Mouse (Mus musculus) embryonic fibroblast, embryonic 13.5 days (primary cell): ENCODE data around the gene Klk1b3. TPM values are rescaled to one million over a fixed set of nuclear protein-coding genes. Genes with fewer than 3 reads are reported as not detected.
"Not testable (repeated sequence)": the region's sequence is repeated elsewhere in the genome, so short reads cannot be mapped to it uniquely, and the experiment has no call there.

Experiments used
- H3K27ac ChIP-seq: 2 replicates; pipeline ENCODE4 v1.5.1; 2012; ENCODE audit warnings: low read length, control low read depth, inconsistent platforms; ENCODE audit not compliant: insufficient read depth
- H3K4me1 ChIP-seq: 2 replicates; pipeline ENCODE4 v1.6.1; 2011; ENCODE audit warnings: low read length; ENCODE audit not compliant: control insufficient read depth, insufficient read depth
- H3K4me3 ChIP-seq: 2 replicates; pipeline ENCODE4 v1.5.1; 2011; ENCODE audit warnings: mild to moderate bottlenecking, control low read depth, low read length; ENCODE audit not compliant: insufficient read depth
- CTCF ChIP-seq: IDR thresholded peaks from 2 replicates; pipeline ENCODE4 v1.5.1; 2011; ENCODE audit warnings: mild to moderate bottlenecking, control low read depth, low read length, moderate library complexity, borderline replicate concordance; ENCODE audit not compliant: insufficient read depth
- POLR2A ChIP-seq: IDR thresholded peaks from 2 replicates; pipeline ENCODE4 v1.6.1; 2011; ENCODE audit warnings: low read depth, mild to moderate bottlenecking, control low read depth, low read length, moderate library complexity
- polyA plus RNA-seq: library from polyadenylated mRNA; stranded (reverse); fragments of >200 nt; gene quantifications from 2 replicates; pipeline ENCODE4 v1.2.4, GENCODE M21; 2011; ENCODE audit warnings: low read depth; ENCODE audit not compliant: missing spikeins, insufficient read length

Klk1b3 gene
- polyA plus RNA-seq, 1 experiment, result not detected

DNA sequence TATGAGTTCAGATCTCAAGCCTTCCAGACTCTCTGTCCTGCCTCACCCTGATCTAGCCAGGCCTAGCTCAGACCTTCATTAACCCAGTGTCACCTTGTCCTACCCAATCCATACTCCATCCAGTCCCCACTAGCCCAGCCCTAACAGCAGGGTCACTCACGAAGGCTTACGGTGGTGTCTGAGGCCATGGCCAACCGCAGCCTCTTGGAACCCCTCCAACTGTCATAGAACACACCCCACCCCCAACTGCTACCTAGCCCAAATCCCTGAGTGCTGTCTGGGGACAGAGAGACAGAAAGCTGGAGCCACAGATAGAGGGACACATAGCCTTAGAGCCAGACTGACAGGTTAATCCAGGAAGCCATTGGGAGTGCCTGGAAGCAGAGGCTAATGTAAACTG is 37.9 kb downstream of the Klk1b3 start, which contains the start of gene Gm36864:
Gene Gm36864, plus strand, starts transcription at position 269 of the 400 bp plus-strand sequence.
- H3K4me3 ChIP-seq, result no peak within 1 kb of the TSS
- no peaks in the 10 kb centered on the region for H3K4me1 ChIP-seq
- TF ChIP-seq POLR2A (no peak), CTCF (no peak)

DNA sequence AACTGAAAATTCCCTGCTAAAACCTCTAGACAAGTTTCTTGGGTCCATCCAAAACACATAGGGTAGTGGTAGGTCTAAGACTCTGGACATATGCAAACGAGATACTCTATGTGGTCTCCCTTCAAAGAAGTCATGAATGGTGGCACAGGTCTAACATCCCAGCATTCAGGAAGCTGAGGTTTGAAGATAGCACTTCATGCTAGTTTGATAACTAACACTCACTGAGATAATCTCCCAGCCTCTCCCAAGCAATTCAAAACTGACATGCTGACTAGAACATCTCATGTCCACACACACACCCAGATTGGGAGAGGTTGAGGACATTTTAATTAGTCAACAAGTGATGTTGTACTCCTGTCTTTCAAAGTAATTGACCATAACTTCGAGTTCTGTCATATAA is 41.9 kb downstream of the Klk1b3 start:
- no peaks in the 10 kb centered on the region for H3K4me1 ChIP-seq
- no peak for TF ChIP-seq POLR2A
- TF ChIP-seq CTCF, result no peak
- H3K27ac ChIP-seq, result no peak overlapping the region
- no peak overlapping the region for H3K4me3 ChIP-seq

More for the DNA sequence above, 37.9 kb downstream of the Klk1b3 start, which contains the start of gene Gm36864:
- no peak within 1 kb of the TSS for H3K27ac ChIP-seq

DNA sequence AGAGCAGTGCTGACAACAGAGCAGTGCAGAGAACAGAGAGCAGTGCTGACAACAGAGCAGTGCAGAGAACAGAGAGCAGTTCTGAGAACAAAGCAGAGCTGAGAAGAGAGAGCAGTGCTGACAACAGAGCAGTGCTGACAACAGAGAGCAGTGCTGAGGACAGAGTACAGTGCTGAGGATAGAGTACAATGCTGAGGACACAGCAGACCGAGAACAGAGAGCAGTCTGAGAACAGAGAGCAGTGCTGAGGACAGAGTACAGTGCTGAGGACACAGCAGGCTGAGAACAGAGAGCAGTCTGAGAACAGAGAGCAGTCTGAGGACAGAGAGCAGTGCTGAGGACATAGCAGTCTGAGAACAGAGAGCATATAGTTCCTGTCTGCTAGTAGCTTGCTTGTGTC is 42.7 kb downstream of the Klk1b3 start:
- H3K4me1 ChIP-seq, result no peaks in the 10 kb centered on the region
- no peak for TF ChIP-seq CTCF
- no peak for TF ChIP-seq POLR2A
- no peak overlapping the region for H3K4me3 ChIP-seq
- no peak overlapping the region for H3K27ac ChIP-seq

DNA sequence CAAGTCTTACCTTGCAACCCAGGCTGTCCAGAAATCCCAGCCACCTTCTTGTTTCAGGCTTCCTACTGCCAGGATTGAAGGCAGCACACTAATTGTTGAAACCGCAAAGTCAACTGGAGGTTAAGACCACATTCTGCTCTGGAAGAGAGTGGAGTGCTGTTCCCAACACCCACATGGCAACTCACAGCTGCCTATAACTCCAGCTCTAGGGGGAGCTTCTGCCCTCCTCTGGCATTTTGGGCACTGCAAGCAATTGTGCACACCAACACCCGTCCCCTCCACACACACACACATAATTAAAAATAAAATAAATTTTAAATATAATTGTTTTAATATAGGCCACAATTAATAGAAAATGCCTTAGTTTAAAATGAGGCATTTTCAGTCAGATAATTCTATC is 43.2 kb downstream of the Klk1b3 start:
- Histone ChIP-seq H3K27ac (no peak overlapping the region), H3K4me3 (no peak overlapping the region), H3K4me1 (no peaks in the 10 kb centered on the region)
- TF ChIP-seq POLR2A, result no peak
- no peak for TF ChIP-seq CTCF

DNA sequence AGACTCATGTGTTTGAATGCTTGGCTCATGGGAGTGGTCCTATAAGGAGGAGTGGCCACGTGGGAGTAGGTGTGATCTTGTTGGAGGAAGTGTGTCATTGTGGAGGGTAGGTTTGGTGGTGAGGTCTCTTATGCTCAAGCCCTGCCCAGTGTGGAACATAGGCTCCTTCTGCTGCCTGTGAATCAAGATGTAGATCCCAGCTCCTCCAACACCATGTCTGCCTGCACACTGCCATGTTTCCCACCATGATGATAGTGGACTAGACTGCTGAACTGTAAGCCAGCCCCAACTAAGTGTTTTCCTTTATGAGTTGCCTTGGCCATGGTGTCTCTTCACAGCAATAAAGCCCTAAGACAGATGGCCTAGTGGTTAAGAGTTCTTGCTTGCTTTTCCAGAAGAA is 46.1 kb downstream of the Klk1b3 start:
- Histone ChIP-seq H3K4me1 (no peaks in the 10 kb centered on the region), H3K4me3 (no peak overlapping the region), H3K27ac (no peak overlapping the region)
- TF ChIP-seq POLR2A (peak; percentile 52), CTCF (no peak)

DNA sequence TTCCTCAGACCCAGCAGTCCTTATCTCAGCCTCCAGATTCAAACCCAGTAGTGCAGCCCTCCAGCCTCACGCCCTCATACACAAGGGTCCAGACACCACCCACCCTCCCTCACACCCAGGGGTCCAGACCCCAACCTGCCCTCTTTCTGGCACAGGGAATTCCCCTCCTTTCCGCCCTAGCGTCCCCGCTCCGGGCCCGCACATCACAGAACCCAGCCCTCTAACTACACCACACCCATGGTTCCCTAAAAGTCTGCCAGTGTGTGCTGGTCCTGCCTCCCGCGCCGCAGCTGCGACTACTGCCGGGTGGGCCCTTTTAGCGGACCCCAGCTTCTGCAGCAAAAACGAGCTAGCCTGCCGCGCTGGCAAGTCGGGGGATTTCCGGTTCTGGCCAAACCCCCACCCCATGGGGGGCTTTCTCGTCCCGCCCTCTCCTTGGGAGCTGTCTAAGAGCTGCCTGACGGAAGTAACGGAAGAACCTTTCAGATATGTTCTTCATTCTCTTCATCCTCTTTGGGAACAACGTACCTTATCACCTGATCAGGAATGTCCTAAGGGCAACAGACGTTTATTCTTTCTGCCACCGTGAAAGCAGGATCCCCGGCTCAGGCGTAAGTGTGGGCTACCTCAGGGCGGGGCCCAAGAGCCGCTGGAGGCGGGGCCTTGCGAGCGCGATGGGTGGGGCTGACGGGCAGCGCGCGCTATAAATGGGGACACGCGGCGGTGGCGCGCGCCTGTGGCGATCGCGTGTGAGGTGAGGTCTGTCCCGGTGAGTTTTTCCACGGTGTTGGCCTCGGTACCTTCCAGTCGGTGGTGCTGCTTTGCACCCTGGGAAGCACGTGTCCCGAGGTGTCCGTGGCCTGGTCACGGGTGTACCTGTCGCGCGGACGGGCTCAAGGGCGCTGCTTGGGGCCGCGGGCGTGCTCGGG is 48.3 kb downstream of the Klk1b3 start, which contains the start of the genes 1700028J19Rik and 2410002F23Rik:
Gene 1700028J19Rik, minus strand, starts transcription at position 641 of the 929 bp plus-strand sequence.
Gene 2410002F23Rik, plus strand, starts transcription at position 668 of the 929 bp plus-strand sequence.
- H3K27ac ChIP-seq, result peak within 1 kb of the TSS; percentile 74
- TF ChIP-seq POLR2A (peak; percentile 100), CTCF (no peak)
- no peaks in the 10 kb centered on the region for H3K4me1 ChIP-seq
- H3K4me3 ChIP-seq, result peak within 1 kb of the TSS; percentile 89

DNA sequence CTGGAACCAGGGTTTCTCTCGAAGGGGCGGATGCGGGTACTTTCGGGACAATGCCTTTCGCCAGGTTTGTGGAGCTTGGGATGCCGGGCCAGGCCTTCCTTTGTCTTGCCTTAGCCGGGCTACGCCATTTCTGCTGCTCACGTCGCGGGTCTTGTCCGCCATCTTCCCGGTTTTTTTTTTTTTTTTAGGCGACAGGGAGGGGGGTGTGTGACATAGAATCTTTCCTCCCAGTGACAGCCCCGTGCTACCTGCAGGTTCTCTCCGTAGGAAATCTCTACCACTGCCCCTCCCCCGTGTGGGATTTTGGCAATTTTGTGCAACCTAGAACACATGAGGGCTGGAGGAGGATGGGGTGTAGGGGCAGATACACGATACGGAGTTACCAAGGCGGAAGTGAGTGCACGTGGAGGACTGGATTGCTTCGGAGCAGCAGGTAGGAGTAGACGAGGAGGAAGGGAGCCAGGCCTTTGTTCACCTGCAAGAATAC is 49.0 kb downstream of the Klk1b3 start:
- H3K4me3 ChIP-seq, result peak overlapping the region; percentile 89
- no peak for TF ChIP-seq CTCF
- TF ChIP-seq POLR2A, result no peak
- no peaks in the 10 kb centered on the region for H3K4me1 ChIP-seq
- H3K27ac ChIP-seq, result peak overlapping the region; percentile 39; the same call in 1 of the 2 replicates

DNA sequence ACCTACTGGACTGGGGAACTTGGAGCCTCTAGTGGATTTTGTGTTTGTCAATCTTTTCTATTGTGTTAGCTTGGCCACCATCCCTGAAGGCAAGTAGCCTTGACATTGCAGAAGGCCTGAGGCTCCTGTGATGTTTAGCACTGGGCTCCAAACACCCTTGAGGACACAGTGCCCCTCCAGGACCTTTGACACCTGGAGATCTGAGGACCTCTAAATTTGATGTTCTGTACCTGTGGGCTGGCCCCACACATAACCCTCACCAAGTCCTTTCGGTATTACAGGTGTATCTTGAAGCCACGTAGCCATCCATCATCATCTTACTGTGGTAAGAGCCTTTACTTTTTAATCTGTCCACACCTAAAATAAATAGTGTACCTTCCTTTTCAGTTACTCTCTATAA is 50.0 kb downstream of the Klk1b3 start:
- Histone ChIP-seq H3K4me1 (no peaks in the 10 kb centered on the region), H3K27ac (no peak overlapping the region), H3K4me3 (peak overlapping the region; percentile 89)
- TF ChIP-seq POLR2A, result no peak

DNA sequence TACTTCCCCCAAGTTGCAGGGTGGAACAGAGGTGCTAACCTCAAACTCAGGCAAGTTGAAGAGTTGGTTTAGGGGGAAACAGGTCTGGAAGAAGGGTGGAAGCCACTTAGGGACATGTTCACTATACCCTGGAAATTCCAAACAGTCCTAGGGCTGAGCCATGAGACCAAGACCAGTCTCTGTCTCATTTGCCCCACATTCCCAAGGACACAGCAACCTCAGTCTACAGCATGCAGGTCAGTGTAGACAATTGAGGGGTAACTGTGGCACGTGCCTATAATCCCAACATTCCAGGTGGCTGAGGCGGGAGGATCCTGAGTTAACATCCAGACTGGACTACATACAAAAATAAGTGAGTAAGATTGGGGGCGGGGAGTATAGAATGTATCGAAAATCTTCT is 51.3 kb downstream of the Klk1b3 start:
- Histone ChIP-seq H3K4me3 (no peak overlapping the region), H3K27ac (no peak overlapping the region), H3K4me1 (no peaks in the 10 kb centered on the region)
- no peak for TF ChIP-seq CTCF
- TF ChIP-seq POLR2A, result no peak

DNA sequence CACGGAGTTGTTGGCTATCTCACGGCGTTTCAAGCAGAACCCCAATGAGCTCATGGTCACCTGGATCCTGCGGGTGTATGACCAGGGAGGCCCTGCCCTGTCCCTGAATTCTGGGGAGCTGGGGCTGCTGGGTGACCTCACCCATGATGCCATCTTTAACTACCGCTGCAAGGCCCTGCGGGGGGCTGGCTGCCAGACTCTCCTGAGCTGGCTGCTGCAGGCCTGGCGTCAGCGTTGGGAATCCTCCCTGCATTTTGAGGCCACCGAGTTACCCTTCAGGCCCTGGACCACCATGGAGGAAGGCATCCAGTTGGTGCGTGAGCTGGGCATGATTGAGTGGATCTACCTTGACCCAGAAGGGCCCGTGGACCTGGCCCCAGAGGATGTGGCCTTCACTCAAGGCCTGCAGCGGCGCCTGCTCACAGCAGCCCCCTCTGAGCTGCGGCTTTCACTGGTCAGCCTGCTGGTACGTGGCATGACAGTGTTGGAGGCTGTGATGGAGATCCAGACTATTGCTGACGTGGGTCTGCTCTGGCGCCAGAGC is 52.8 kb downstream of the Klk1b3 start:
- not testable (repeated sequence) for H3K27ac ChIP-seq, H3K4me1 ChIP-seq, H3K4me3 ChIP-seq

Other genes with a start within 250 kb of the Klk1b3 start
- gene Klk1b8, start 247.5 kb upstream of the Klk1b3 start, polyA plus RNA-seq, result not detected in 2 replicates
- not detected in 2 replicates for gene Klk1b1, start 231.4 kb upstream of the Klk1b3 start, polyA plus RNA-seq
- not detected in 2 replicates for gene Klk1b9, start 222.1 kb upstream of the Klk1b3 start, polyA plus RNA-seq
- not detected in 2 replicates for gene Klk1b11, start 202.3 kb upstream of the Klk1b3 start, polyA plus RNA-seq
- not detected in 2 replicates for gene Klk1b26, start 186.0 kb upstream of the Klk1b3 start, polyA plus RNA-seq
- not detected in 2 replicates for gene Klk1b27, start 145.9 kb upstream of the Klk1b3 start, polyA plus RNA-seq
- not detected in 2 replicates for gene Klk1b21, start 95.9 kb upstream of the Klk1b3 start, polyA plus RNA-seq
- gene Klk1b22, start 85.5 kb upstream of the Klk1b3 start, polyA plus RNA-seq, result not detected in 2 replicates
- gene Klk1b16, start 61.4 kb upstream of the Klk1b3 start, polyA plus RNA-seq, result not detected in 2 replicates
- not detected in 2 replicates for gene Klk1b24, start 10.0 kb upstream of the Klk1b3 start, polyA plus RNA-seq
- gene Klk1b4, start 9.2 kb downstream of the Klk1b3 start, polyA plus RNA-seq, result not detected in 2 replicates
- not detected in 2 replicates for gene Klk1b5, start 17.8 kb downstream of the Klk1b3 start, polyA plus RNA-seq
- not detected in 2 replicates for gene Klk1, start 27.2 kb downstream of the Klk1b3 start, polyA plus RNA-seq
- gene Gm36864, start 38.0 kb downstream of the Klk1b3 start, polyA plus RNA-seq, result not detected in 2 replicates
- 0.75 and 1.1 TPM in 2 replicates for gene 1700028J19Rik, start 48.5 kb downstream of the Klk1b3 start, polyA plus RNA-seq
- gene 2410002F23Rik, start 48.5 kb downstream of the Klk1b3 start, polyA plus RNA-seq, result 71.4 and 78.0 TPM in 2 replicates
- gene Acp4, start 59.2 kb downstream of the Klk1b3 start, polyA plus RNA-seq, result not detected in 2 replicates
- gene Gm15517, start 63.3 kb downstream of the Klk1b3 start, polyA plus RNA-seq, result not detected in 2 replicates
- gene Clec11a, start 108.7 kb downstream of the Klk1b3 start, polyA plus RNA-seq, result 2.6 and 13.4 TPM in 2 replicates
- gene Shank1, start 112.1 kb downstream of the Klk1b3 start, polyA plus RNA-seq, result 1.1 and 2.6 TPM in 2 replicates
- gene Syt3, start 185.9 kb downstream of the Klk1b3 start, polyA plus RNA-seq, result 0.18 and 0.25 TPM in 2 replicates
- not detected in 2 replicates for gene 1700008O03Rik, start 187.6 kb downstream of the Klk1b3 start, polyA plus RNA-seq
- 0.32 TPM in 1 of 2 replicates, not detected in the other for gene Lrrc4b, start 230.8 kb downstream of the Klk1b3 start, polyA plus RNA-seq